Mouse (Mus musculus): ENCODE data around the gene Vmn1r203.
"Not testable (repeated sequence)": the region's sequence is repeated elsewhere in the genome, so short reads cannot be mapped to it uniquely, and the experiment has no call there.

The Vmn1r203 gene

GRCm38 (mm10) chr13:22517814-22518213 lies at the start of gene Vmn1r203:
TSS of gene Vmn1r203 (plus strand) at chr13:22518114.
- DNase-seq (ENCODE audit: extremely low read depth, low read depth, low spot score): no peak

GRCm38 (mm10) chr13:22471623-22472022 lies 46.3 kb upstream of the Vmn1r203 start, which contains the start of gene Vmn1r201:
TSS of gene Vmn1r201 (plus strand) at chr13:22471923.
- DNase-seq (ENCODE audit: extremely low read depth, low read depth, low spot score): no peak

DNA sequence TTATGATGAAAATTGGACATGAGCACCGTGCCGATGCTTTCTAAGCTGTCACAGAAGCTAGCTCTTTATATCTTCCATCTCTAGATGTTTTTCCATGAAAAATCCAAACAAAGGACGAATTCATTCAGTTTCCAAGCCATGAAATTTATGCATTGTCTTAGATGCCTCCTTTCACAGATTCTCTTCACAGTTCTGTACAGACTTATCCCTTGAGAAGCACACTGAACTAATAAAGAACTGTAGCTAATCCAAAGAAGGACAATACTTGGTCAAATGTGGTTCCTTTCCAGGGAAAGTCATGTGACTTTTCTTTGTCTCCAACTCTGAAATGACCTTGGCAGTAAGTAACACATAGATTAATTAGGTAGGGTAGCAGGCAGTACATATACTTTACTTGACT lies 15.5 kb upstream of the Vmn1r203 start:
- no peak for DNase-seq (ENCODE audit: extremely low read depth, low read depth, low spot score)

DNA sequence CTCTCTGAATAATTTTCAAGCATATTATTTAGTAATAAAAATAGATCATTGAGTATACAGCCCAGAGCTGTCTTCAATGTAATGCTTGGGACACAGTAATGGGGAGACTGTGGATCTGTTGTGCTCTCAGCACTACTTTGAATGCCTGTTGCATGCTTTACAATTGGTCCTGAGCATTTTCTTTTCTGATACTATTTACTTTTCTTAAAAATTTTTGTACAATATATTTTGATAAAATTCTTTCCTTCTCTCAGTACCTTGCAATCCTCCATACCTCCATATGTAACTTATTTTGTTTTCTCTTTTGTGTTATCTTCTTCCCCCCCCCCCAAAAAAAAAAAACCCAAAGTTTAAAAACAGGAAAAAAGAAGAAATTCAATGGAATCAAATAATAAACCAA lies 12.6 kb upstream of the Vmn1r203 start, which contains the start of gene Vmn1r202:
Gene Vmn1r202 (minus strand): TSS at position 101 of the 400 bp plus-strand sequence.
- DNase-seq (ENCODE audit: extremely low read depth, low read depth, low spot score): no peak

DNA sequence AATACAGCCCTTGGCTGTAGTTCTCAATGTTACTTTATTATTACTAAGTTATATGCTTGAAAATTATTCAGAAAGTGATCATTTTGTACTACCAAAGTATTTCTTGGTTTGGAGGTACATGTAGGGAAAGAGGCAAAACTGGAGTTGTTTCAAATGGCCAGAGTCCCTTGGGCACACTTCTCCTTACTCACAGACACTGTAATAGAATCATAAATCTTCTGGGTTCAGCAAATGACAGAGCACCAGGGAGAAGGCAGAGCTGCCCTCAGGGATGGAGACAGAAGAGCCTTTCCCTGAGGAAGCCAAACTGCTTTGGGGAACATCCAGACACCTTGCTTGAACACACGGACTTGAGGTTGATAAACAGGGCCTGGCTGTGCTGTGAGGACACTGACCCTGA lies 35.0 kb downstream of the Vmn1r203 start, which contains the start of gene Vmn1r204:
Gene Vmn1r204 (plus strand): TSS at position 301 of the 400 bp plus-strand sequence.
- DNase-seq (ENCODE audit: extremely low read depth, low read depth, low spot score): not testable (repeated sequence)

GRCm38 (mm10) chr13:22574911-22575310 lies 57.0 kb downstream of the Vmn1r203 start:
- not testable (repeated sequence) for DNase-seq (ENCODE audit: extremely low read depth, low read depth, low spot score)

Measured in fat pad, adult 2 months (tissue).